Mouse (Mus musculus) thymus, adult 2 months (tissue): ENCODE data around the gene Rps10.

ENCODE experiments used
- CTCF ChIP-seq: fragments of 200-500 bp; IDR thresholded peaks from 2 replicates; pipeline ENCODE4 v1.5.1; 2012; ENCODE audit warnings: mild to moderate bottlenecking, control low read depth, low read length, moderate library complexity, borderline replicate concordance; ENCODE audit not compliant: control insufficient read depth, poor library complexity, insufficient read depth; ENCODE audit errors: extremely low read depth
- POLR2A ChIP-seq: fragments of 200-500 bp; IDR thresholded peaks from 2 replicates; pipeline ENCODE4 v1.6.1; 2012; ENCODE audit warnings: mild to moderate bottlenecking, low read length, control low read depth, moderate library complexity; ENCODE audit not compliant: control insufficient read depth, poor library complexity, insufficient read depth; ENCODE audit errors: extremely low read depth

DNA sequence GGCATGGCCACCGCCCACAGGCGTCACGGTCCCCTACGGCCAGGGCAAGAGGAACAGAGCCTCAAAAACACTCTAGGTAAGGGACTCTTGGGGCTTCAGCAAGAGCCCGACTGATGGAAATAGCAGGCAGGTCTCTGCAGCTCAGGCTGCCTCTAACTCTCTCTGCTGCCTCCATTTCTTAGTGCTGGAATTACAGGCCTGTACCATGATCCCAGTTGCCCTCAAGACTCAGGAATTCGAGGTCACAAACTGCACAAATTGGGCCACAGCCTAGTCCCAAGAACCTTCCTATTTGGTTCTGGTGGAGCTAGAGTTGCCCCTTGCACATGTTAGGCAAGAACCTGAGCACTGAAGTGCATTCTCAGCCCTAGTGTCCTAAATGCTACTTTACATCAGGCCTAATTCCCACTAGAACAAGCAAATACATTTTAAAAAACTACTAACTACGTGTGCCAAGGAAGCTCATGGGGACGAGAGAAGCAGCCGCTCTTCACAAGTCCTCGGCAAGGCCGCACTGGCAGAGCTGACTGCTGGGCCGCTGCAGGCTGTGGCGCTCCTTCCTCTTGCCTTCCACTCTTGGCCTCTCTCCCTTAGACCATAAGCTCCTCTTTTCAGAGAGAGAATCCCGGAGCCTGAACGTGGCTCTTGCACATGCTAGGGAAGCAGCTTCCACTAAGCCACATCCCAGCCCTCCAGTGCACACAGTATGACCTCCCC lies 40.7 kb downstream of the Rps10 start:
- no peak for TF ChIP-seq CTCF
- TF ChIP-seq POLR2A = no peak
